Mouse (Mus musculus) liver, embryonic 11.5 days (tissue): Measurements from ENCODE around the gene Syne3. TPM values are rescaled to one million over a fixed set of nuclear protein-coding genes. Genes with fewer than 3 reads are reported as not detected.

Experiments
- ATAC-seq: fragments of 200-750 bp; cut with Nextera tagmentation; replicated peaks from 2 replicates; pipeline ENCODE4 v1.8.0; 2017; ENCODE audit warnings: moderate number of reproducible peaks, mild to moderate bottlenecking, moderate TSS enrichment, moderate library complexity; ENCODE audit not compliant: low FRiP score
- DNase-seq: peaks from one replicate; pipeline ENCODE4 v3.0.0-alpha.2; 2017; ENCODE audit warnings: low spot score
- H3K27ac ChIP-seq: fragments of 300-500 bp; sonication (generic); 2 replicates; pipeline ENCODE4 v1.5.1; 2014; ENCODE audit warnings: mild to moderate bottlenecking, low read depth, low read length, control low read depth
- H3K27me3 ChIP-seq: fragments of 300-500 bp; sonication (generic); replicated peaks from 2 replicates; pipeline ENCODE4 v1.6.1; 2014; ENCODE audit warnings: low read length, mixed read lengths; ENCODE audit not compliant: control insufficient read depth, insufficient read depth
- H3K36me3 ChIP-seq: fragments of 300-500 bp; sonication (generic); 2 replicates; pipeline ENCODE4 v1.6.1; 2014; ENCODE audit warnings: mild to moderate bottlenecking, low read length, moderate library complexity, mixed read lengths; ENCODE audit not compliant: control insufficient read depth, insufficient read depth
- H3K4me1 ChIP-seq: fragments of 300-500 bp; sonication (generic); replicated peaks from 2 replicates; pipeline ENCODE4 v1.6.1; 2014; ENCODE audit warnings: low read length, mixed read lengths; ENCODE audit not compliant: control insufficient read depth, insufficient read depth
- H3K4me2 ChIP-seq: fragments of 300-500 bp; sonication (generic); 2 replicates; pipeline ENCODE4 v1.6.1; 2014; ENCODE audit warnings: mild to moderate bottlenecking, control low read depth, moderate library complexity
- H3K4me3 ChIP-seq: fragments of 300-500 bp; sonication (generic); 2 replicates; pipeline ENCODE4 v1.5.1; 2014; ENCODE audit warnings: low read depth, low read length, control low read depth
- H3K9ac ChIP-seq: fragments of 300-500 bp; sonication (generic); 2 replicates; pipeline ENCODE4 v1.6.1; 2014; ENCODE audit warnings: low read depth, low read length, control low read depth
- H3K9me3 ChIP-seq: fragments of 300-500 bp; sonication (generic); 2 replicates; pipeline ENCODE4 v1.6.1; 2016; ENCODE audit warnings: low read length, inconsistent platforms, mixed read lengths; ENCODE audit not compliant: control insufficient read depth
- WGBS: fragments of 180-500 bp; shearing (Covaris S2); extraction: QIAGEN DNeasy Blood & Tissue Kit; methylation state at CpG from one replicate; pipeline ENCODE4 v1.1.7; 2014; 5-methylcytosine and 5-hydroxymethylcytosine counted together
- microRNA-seq: library from miRNA; unstranded; fragments of <30 nt; microRNA quantifications from one replicate; pipeline ENCODE4, GENCODE M21; 2017; ENCODE audit warnings: borderline number of aligned reads
- polyA plus RNA-seq: library from polyadenylated mRNA; unstranded; fragments of >200 nt; fragmentation: Nextera tagmentation; extraction: Ambion mirVana; gene quantifications from 2 replicates; pipeline ENCODE4 v1.2.1, GENCODE M21; 2014

Syne3 gene
- polyA plus RNA-seq, 1 experiment from 2014 or later, result 1.8 TPM

GRCm38 (mm10) chr12:104882533-104882932 is 127.1 kb downstream of the Syne3 start:
- H3K36me3 ChIP-seq, result no peaks in the 10 kb centered on the region
- 65% methylated on average over 5 of the region's 5 CpGs for WGBS
- H3K9ac ChIP-seq, result no peak overlapping the region

GRCm38 (mm10) chr12:104882061-104882460 is 127.5 kb downstream of the Syne3 start:
- no peak overlapping the region for H3K4me3 ChIP-seq
- DNase-seq, result no peak
- no peaks in the 10 kb centered on the region for H3K4me1 ChIP-seq
- H3K9me3 ChIP-seq, result no peaks in the 10 kb centered on the region
- H3K4me2 ChIP-seq, result no peak overlapping the region
- ATAC-seq, result no peak
- no peaks in the 10 kb centered on the region; the same call in 1 of the 2 replicates for H3K27me3 ChIP-seq
- no peak overlapping the region for H3K27ac ChIP-seq
- H3K9ac ChIP-seq, result no peak overlapping the region
- WGBS, result 52% methylated on average over 2 of the region's 2 CpGs
- no peaks in the 10 kb centered on the region for H3K36me3 ChIP-seq

More at GRCm38 (mm10) chr12:104882533-104882932, 127.1 kb downstream of the Syne3 start:
- no peak for DNase-seq
- H3K27me3 ChIP-seq, result no peaks in the 10 kb centered on the region; the same call in 1 of the 2 replicates
- no peaks in the 10 kb centered on the region for H3K4me1 ChIP-seq
- H3K4me2 ChIP-seq, result no peak overlapping the region
- H3K27ac ChIP-seq, result no peak overlapping the region
- no peak overlapping the region for H3K4me3 ChIP-seq
- no peak for ATAC-seq
- H3K9me3 ChIP-seq, result no peaks in the 10 kb centered on the region

GRCm38 (mm10) chr12:104881518-104882060 is 128.0 kb downstream of the Syne3 start:
- H3K4me1 ChIP-seq, result no peaks in the 10 kb centered on the region
- H3K9me3 ChIP-seq, result no peaks in the 10 kb centered on the region
- no peak overlapping the region for H3K4me3 ChIP-seq
- ATAC-seq (no peak), DNase-seq (no peak)
- H3K27ac ChIP-seq, result no peak overlapping the region
- H3K9ac ChIP-seq, result no peak overlapping the region
- no peaks in the 10 kb centered on the region for H3K36me3 ChIP-seq
- no peak overlapping the region for H3K4me2 ChIP-seq
- no peaks in the 10 kb centered on the region; the same call in 1 of the 2 replicates for H3K27me3 ChIP-seq
- 71% methylated on average over 4 of the region's 4 CpGs for WGBS

- Histone ChIP-seq H3K4me1 (no peaks in the 10 kb centered on the region), H3K36me3 (no peaks in the 10 kb centered on the region), H3K4me3 (no peak overlapping the region), H3K9ac (no peak overlapping the region), H3K27ac (no peak overlapping the region), H3K4me2 (no peak overlapping the region), H3K9me3 (no peaks in the 10 kb centered on the region), H3K27me3 (no peaks in the 10 kb centered on the region; the same call in 1 of the 2 replicates)
- 77% methylated on average over 12 of the region's 12 CpGs for WGBS
- no peak for DNase-seq
- no peak for ATAC-seq
These were observed 129.2 kb downstream of the Syne3 start for GRCm38 (mm10) chr12:104880367-104880766.

Small RNA genes within 50 kb of the gene (microRNA-seq; reads per million reads assigned to microRNA genes)
- 5.3 reads per million, percentile 13 among the genes with 10 or more reads in this experiment for gene Mir3069

Other genes with a start within 250 kb of the Syne3 start
- 1.5 and 2.1 TPM in 2 replicates for gene Clmn, start 144.7 kb downstream of the Syne3 start, polyA plus RNA-seq
- 610 and 611 TPM in 2 replicates for gene Glrx5, start 22.9 kb upstream of the Syne3 start, polyA plus RNA-seq
- not detected in 2 replicates for gene Tcl1b2, start 136.2 kb upstream of the Syne3 start, polyA plus RNA-seq
- not detected in 2 replicates for gene Tcl1b1, start 149.9 kb upstream of the Syne3 start, polyA plus RNA-seq
- gene Tcl1b5, start 166.5 kb upstream of the Syne3 start, polyA plus RNA-seq, result not detected in 2 replicates
- gene Tcl1b3, start 181.2 kb upstream of the Syne3 start, polyA plus RNA-seq, result not detected in 2 replicates
- not detected in 2 replicates for gene Tcl1b4, start 192.1 kb upstream of the Syne3 start, polyA plus RNA-seq
- not detected in 2 replicates for gene Tcl1, start 213.0 kb upstream of the Syne3 start, polyA plus RNA-seq